In genomic region chr15:98997938-98998774, GRCm38 (mm10) we compare ENCODE assay signal across 12 mouse cellular contexts. TPM values are rescaled to one million over a fixed set of nuclear protein-coding genes. Genes with fewer than 3 reads are reported as not detected.
DNase-seq lines count a peak whose midpoint lies in the region; ATAC-seq and TF ChIP-seq lines count a peak whose summit lies in the region.
"Had no signal": no experiment of that assay in that cellular context is flagged by ENCODE, and none has a peak within 500 bp of the region (broad histone marks: within the 10 kb centered on the region; RNA-seq: fewer than 3 reads in every experiment).

No protein-coding gene starts in this region.

- H3K9me3 ChIP-seq in hindbrain, embryonic 10.5 days, result no peaks in the 10 kb centered on the region
- H3K9me3 ChIP-seq in hindbrain, embryonic 12.5 days (replicated peaks), result no peaks in the 10 kb centered on the region
- H3K9me3 ChIP-seq in intestine, postnatal 0 days (ENCODE audit: control insufficient read depth), result no peaks in the 10 kb centered on the region
- H3K9me3 ChIP-seq: forebrain, embryonic 15.5 days had no signal

- peaks cover 9% of the 10 kb centered on the region; the same call in 1 of the 2 replicates for H3K27me3 ChIP-seq in hindbrain, embryonic 10.5 days (ENCODE audit: insufficient read depth, poor library complexity, severe bottlenecking)
- 0 out of 2 replicates have a peak, but pooled peaks cover 5% of the 10 kb centered on the region for H3K27me3 ChIP-seq in hindbrain, embryonic 12.5 days
- no peaks in the 10 kb centered on the region; the same call in 1 of the 2 replicates for H3K27me3 ChIP-seq in testis, adult 2 months (ENCODE audit: control insufficient read depth, insufficient read depth, low read length)
- no peaks in the 10 kb centered on the region for H3K27me3 ChIP-seq in intestine, postnatal 0 days (replicated peaks; ENCODE audit: control insufficient read depth, insufficient read depth, low read length)
- H3K27me3 ChIP-seq: forebrain, embryonic 15.5 days had no signal

- no peak overlapping the region for H3K9ac ChIP-seq in hindbrain, embryonic 12.5 days
- H3K9ac ChIP-seq in intestine, postnatal 0 days (ENCODE audit: low read depth, low read length), result no peak overlapping the region
- H3K9ac ChIP-seq: forebrain, embryonic 15.5 days had no signal

- H3K36me3 ChIP-seq in hindbrain, embryonic 10.5 days, result no peaks in the 10 kb centered on the region
- H3K36me3 ChIP-seq in hindbrain, embryonic 12.5 days, result no peaks in the 10 kb centered on the region
- no peaks in the 10 kb centered on the region for H3K36me3 ChIP-seq in testis, adult 2 months (ENCODE audit: control insufficient read depth, insufficient read depth, low read length)
- H3K36me3 ChIP-seq in intestine, postnatal 0 days (ENCODE audit: control insufficient read depth, insufficient read depth), result no peaks in the 10 kb centered on the region
- H3K36me3 ChIP-seq: forebrain, embryonic 15.5 days had no signal

- H3K27ac ChIP-seq in hindbrain, embryonic 10.5 days, result peak overlapping the region; percentile 24
- H3K27ac ChIP-seq in hindbrain, embryonic 12.5 days, result no peak overlapping the region
- H3K27ac ChIP-seq in testis, adult 2 months (ENCODE audit: control insufficient read depth, insufficient read depth, low read depth, low read length), result peak overlapping the region; percentile 27; the same call in 1 of the 2 replicates
- H3K27ac ChIP-seq in intestine, postnatal 0 days (ENCODE audit: low read depth, low read length), result no peak overlapping the region
- H3K27ac ChIP-seq: forebrain, embryonic 15.5 days had no signal

- H3K4me2 ChIP-seq in hindbrain, embryonic 12.5 days (replicated peaks), result no peak overlapping the region
- H3K4me2 ChIP-seq in intestine, postnatal 0 days (replicated peaks; ENCODE audit: low read depth), result no peak overlapping the region
- H3K4me2 ChIP-seq: forebrain, embryonic 15.5 days had no signal

- no peak for ATAC-seq in hindbrain, embryonic 12.5 days (ENCODE audit: low FRiP score)
- peak; percentile 52 for ATAC-seq in intestine, postnatal 0 days
- no peak for ATAC-seq in granulocyte monocyte progenitor cell, adult 5-6 weeks (replicated peaks; ENCODE audit: poor library complexity, severe bottlenecking)
- ATAC-seq: forebrain, embryonic 15.5 days had no signal

- peaks cover 53% of the 10 kb centered on the region for H3K4me1 ChIP-seq in hindbrain, embryonic 10.5 days (replicated peaks)
- peaks cover 32% of the 10 kb centered on the region for H3K4me1 ChIP-seq in hindbrain, embryonic 12.5 days
- peaks cover 17% of the 10 kb centered on the region for H3K4me1 ChIP-seq in testis, adult 2 months (ENCODE audit: control insufficient read depth, insufficient read depth, low read length)
- no peaks in the 10 kb centered on the region for H3K4me1 ChIP-seq in intestine, postnatal 0 days (replicated peaks; ENCODE audit: control insufficient read depth, insufficient read depth, low read length)

- WGBS in hindbrain, embryonic 10.5 days, result 51% methylated on average over 13 of the region's 13 CpGs
- 49% methylated on average over 13 of the region's 13 CpGs for WGBS in hindbrain, embryonic 12.5 days
- 26% methylated on average over 13 of the region's 13 CpGs for WGBS in intestine, postnatal 0 days

- no peak for DNase-seq in hindbrain, embryonic 10.5 days (ENCODE audit: low spot score)
- no peak for DNase-seq in testis, postnatal 14 days (ENCODE audit: low spot score)
- DNase-seq in B cell, adult 2 months, result no peak
- no peak for DNase-seq in thymus, postnatal 10 days (ENCODE audit: low spot score in 2 of 2)
- DNase-seq: embryo, embryonic 11 days; thymus, adult 2 months had no signal

- TF ChIP-seq POLR2A in testis, adult 2 months (IDR thresholded peaks at IDR 0.05; ENCODE audit: control insufficient read depth, low read depth, low read length), result no peak

- H3K4me3 ChIP-seq in hindbrain, embryonic 10.5 days, result 0 out of 2 replicates have a peak overlapping the region, but pooled peaks have one; percentile 1
- H3K4me3 ChIP-seq in hindbrain, embryonic 12.5 days, result no peak overlapping the region
- H3K4me3 ChIP-seq in testis, adult 2 months (ENCODE audit: control insufficient read depth, low read depth, low read length), result no peak overlapping the region
- H3K4me3 ChIP-seq in intestine, postnatal 0 days (ENCODE audit: low read depth, low read length), result no peak overlapping the region
- H3K4me3 ChIP-seq: forebrain, embryonic 15.5 days had no signal

- TF ChIP-seq CTCF in testis, adult 2 months (IDR thresholded peaks at IDR 0.05; ENCODE audit: control insufficient read depth, insufficient read depth, insufficient replicate concordance, low read depth, low read length), result no peak
- no peak for TF ChIP-seq CTCF in intestine, postnatal 0 days (IDR thresholded peaks at IDR 0.05; ENCODE audit: low read depth)

RNA-seq across cellular contexts. Expression of gene Tuba1c, which starts 31.5 kb away (rescaled TPM):
- polyA plus RNA-seq in hindbrain, embryonic 10.5 days (2016; fragmentation: Nextera tagmentation; extraction: Ambion mirVana), result 111 and 135 TPM in 2 replicates
- 59.6 and 72.4 TPM in 2 replicates for polyA plus RNA-seq in hindbrain, embryonic 12.5 days (2016; fragmentation: Nextera tagmentation; extraction: Ambion mirVana)
- polyA plus RNA-seq in testis, adult 2 months (2012; rRNA removed), result 223 and 227 TPM in 2 replicates
- 271 and 315 TPM in 2 replicates for polyA plus RNA-seq in intestine, postnatal 0 days (2015; fragmentation: Nextera tagmentation; extraction: Ambion mirVana)
- total RNA-seq in granulocyte monocyte progenitor cell, adult 5-6 weeks (2014; fragmentation: Nextera tagmentation), result 117 and 131 TPM in 2 replicates
- total RNA-seq in granulocyte monocyte progenitor cell, adult 5-6 weeks (2017), result 109 and 120 TPM in 2 replicates

RNA-seq across cellular contexts. Expression of gene Tuba1a, which starts 44.7 kb away (rescaled TPM):
- polyA plus RNA-seq in hindbrain, embryonic 10.5 days (2016; fragmentation: Nextera tagmentation; extraction: Ambion mirVana), result 4,838 and 8,764 TPM in 2 replicates
- polyA plus RNA-seq in hindbrain, embryonic 12.5 days (2016; fragmentation: Nextera tagmentation; extraction: Ambion mirVana), result 9,547 and 9,692 TPM in 2 replicates
- polyA plus RNA-seq in testis, adult 2 months (2012; rRNA removed), result 77.2 and 93.1 TPM in 2 replicates
- 457 and 503 TPM in 2 replicates for polyA plus RNA-seq in intestine, postnatal 0 days (2015; fragmentation: Nextera tagmentation; extraction: Ambion mirVana)
- total RNA-seq in granulocyte monocyte progenitor cell, adult 5-6 weeks (2014; fragmentation: Nextera tagmentation), result 21.3 and 34.8 TPM in 2 replicates
- 19.6 and 24.6 TPM in 2 replicates for total RNA-seq in granulocyte monocyte progenitor cell, adult 5-6 weeks (2017)

RNA-seq across cellular contexts. Expression of gene Gm49450, which starts 44.8 kb away (rescaled TPM):
- polyA plus RNA-seq in hindbrain, embryonic 10.5 days (2016; fragmentation: Nextera tagmentation; extraction: Ambion mirVana), result not detected in 2 replicates
- polyA plus RNA-seq in hindbrain, embryonic 12.5 days (2016; fragmentation: Nextera tagmentation; extraction: Ambion mirVana), result not detected in 2 replicates
- polyA plus RNA-seq in testis, adult 2 months (2012; rRNA removed), result 2.3 and 2.4 TPM in 2 replicates
- polyA plus RNA-seq in intestine, postnatal 0 days (2015; fragmentation: Nextera tagmentation; extraction: Ambion mirVana), result not detected in 2 replicates
- total RNA-seq in granulocyte monocyte progenitor cell, adult 5-6 weeks (2014; fragmentation: Nextera tagmentation), result not detected in 2 replicates
- not detected in 2 replicates for total RNA-seq in granulocyte monocyte progenitor cell, adult 5-6 weeks (2017)
- total RNA-seq: layer of hippocampus, adult 18-20 months had no signal
- polyA plus RNA-seq: forebrain, embryonic 15.5 days had no signal

RNA-seq across cellular contexts. Expression of gene Prph, which starts 56.8 kb away (rescaled TPM):
- 9.7 and 14.4 TPM in 2 replicates for polyA plus RNA-seq in hindbrain, embryonic 10.5 days (2016; fragmentation: Nextera tagmentation; extraction: Ambion mirVana)
- polyA plus RNA-seq in hindbrain, embryonic 12.5 days (2016; fragmentation: Nextera tagmentation; extraction: Ambion mirVana), result 23.3 and 35.6 TPM in 2 replicates
- polyA plus RNA-seq in testis, adult 2 months (2012; rRNA removed), result 0.14 and 0.36 TPM in 2 replicates
- 29.8 and 32.7 TPM in 2 replicates for polyA plus RNA-seq in intestine, postnatal 0 days (2015; fragmentation: Nextera tagmentation; extraction: Ambion mirVana)
- not detected in 2 replicates for total RNA-seq in granulocyte monocyte progenitor cell, adult 5-6 weeks (2014; fragmentation: Nextera tagmentation)
- not detected in 2 replicates for total RNA-seq in granulocyte monocyte progenitor cell, adult 5-6 weeks (2017)

Comparison
In these comparisons a context has a peak if more than half of its experiments do, and no peak if none do; other contexts are left out.
1. H3K27ac ChIP-seq: peak in hindbrain, embryonic 10.5 days (single experiment) and testis, adult 2 months (single experiment); none in hindbrain, embryonic 12.5 days (single experiment) and intestine, postnatal 0 days (single experiment).